Mouse (Mus musculus) limb, embryonic 14.5 days (tissue): Measurements from ENCODE around the gene Gm20820. TPM values are rescaled to one million over a fixed set of nuclear protein-coding genes. Genes with fewer than 3 reads are reported as not detected.
"Not testable (repeated sequence)": the region's sequence is repeated elsewhere in the genome, so short reads cannot be mapped to it uniquely, and the experiment has no call there.

Experiments
- ATAC-seq: fragments of 200-750 bp; cut with Nextera tagmentation; 2 replicates; pipeline ENCODE4 v1.8.0; 2017; ENCODE audit warnings: low read depth, moderate number of reproducible peaks, moderate TSS enrichment; ENCODE audit not compliant: low FRiP score
- DNase-seq: peaks from one replicate; pipeline ENCODE4 v3.0.0-alpha.2; 2015; ENCODE audit warnings: low spot score
- H3K27ac ChIP-seq: fragments of 300-500 bp; sonication (generic); replicated peaks from 2 replicates; pipeline ENCODE4 v1.5.1; 2014; ENCODE audit warnings: low read depth, mild to moderate bottlenecking, low read length, moderate library complexity, mixed read lengths
- H3K27me3 ChIP-seq: fragments of 300-500 bp; sonication (generic); 2 replicates; pipeline ENCODE4 v1.6.1; 2014; ENCODE audit warnings: low read length, mixed read lengths; ENCODE audit not compliant: control insufficient read depth, insufficient read depth
- H3K36me3 ChIP-seq: fragments of 300-500 bp; sonication (generic); 2 replicates; pipeline ENCODE4 v1.6.1; 2014; ENCODE audit warnings: mild to moderate bottlenecking, low read length, moderate library complexity, mixed read lengths; ENCODE audit not compliant: control insufficient read depth, insufficient read depth
- H3K4me1 ChIP-seq: fragments of 300-500 bp; sonication (generic); 2 replicates; pipeline ENCODE4 v1.6.1; 2014; ENCODE audit warnings: antibody characterized with exemption, low read length, mixed read lengths; ENCODE audit not compliant: control insufficient read depth, insufficient read depth
- H3K4me2 ChIP-seq: fragments of 300-500 bp; sonication (generic); replicated peaks from 2 replicates; pipeline ENCODE4 v1.6.1; 2014; ENCODE audit warnings: low read depth, mild to moderate bottlenecking, low read length, moderate library complexity; ENCODE audit not compliant: severe bottlenecking
- H3K4me3 ChIP-seq: fragments of 300-500 bp; sonication (generic); replicated peaks from 2 replicates; pipeline ENCODE4 v1.5.1; 2014; ENCODE audit warnings: low read length
- H3K9ac ChIP-seq: fragments of 300-500 bp; sonication (generic); 2 replicates; pipeline ENCODE4 v1.6.1; 2014; ENCODE audit warnings: mild to moderate bottlenecking, low read depth, low read length, moderate library complexity; ENCODE audit not compliant: severe bottlenecking
- H3K9me3 ChIP-seq: fragments of 300-500 bp; sonication (generic); 2 replicates; pipeline ENCODE4 v1.6.1; 2016; ENCODE audit warnings: low read length; ENCODE audit not compliant: control insufficient read depth
- WGBS: fragments of 180-500 bp; shearing (Covaris S2); extraction: QIAGEN DNeasy Blood & Tissue Kit; methylation state at CpG from one replicate; pipeline ENCODE4 v1.1.7; 2014; 5-methylcytosine and 5-hydroxymethylcytosine counted together
- polyA plus RNA-seq, 2 experiments: library from polyadenylated mRNA; depleted of rRNA in 1 of 2; stranded (reverse) in 1 of 2; unstranded in 1 of 2; fragments of >200 nt; fragmentation: Nextera tagmentation in 1 of 2; extraction: Ambion mirVana in 1 of 2; gene quantifications; 2 replicates each; pipeline versions ENCODE4 v1.2.1 to v1.2.3; 2012 to 2014

The Gm20820 gene
- polyA plus RNA-seq (2012; rRNA removed), result not detected in 2 replicates
- polyA plus RNA-seq (2014; fragmentation: Nextera tagmentation; extraction: Ambion mirVana), result not detected in 2 replicates

DNA sequence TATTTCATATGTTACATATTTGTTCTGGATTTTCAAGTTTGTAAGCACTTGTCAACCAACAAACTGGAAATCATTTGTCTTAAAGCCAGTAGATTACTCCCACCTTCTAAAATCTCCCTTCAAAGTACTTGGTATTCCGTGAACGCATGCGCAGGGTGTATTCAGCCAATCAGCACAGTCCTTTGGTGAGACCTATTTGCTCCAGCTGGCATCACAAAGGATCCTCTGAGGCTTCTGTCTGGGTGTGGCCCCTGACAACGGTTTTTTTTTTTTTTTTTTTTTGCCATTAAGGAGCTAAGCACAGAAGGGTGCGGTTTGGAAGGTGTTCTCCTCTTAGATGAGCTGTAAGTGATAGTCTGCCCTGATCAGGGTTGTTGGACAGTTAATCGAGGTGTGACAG lies at the start of gene Gm20820:
Gene Gm20820, plus strand, starts transcription at position 301 of the 400 bp plus-strand sequence.
- not testable (repeated sequence) for H3K27ac ChIP-seq, H3K9ac ChIP-seq, H3K9me3 ChIP-seq, H3K36me3 ChIP-seq, H3K4me3 ChIP-seq, ATAC-seq, H3K4me2 ChIP-seq, H3K27me3 ChIP-seq, DNase-seq, H3K4me1 ChIP-seq
- no CpG with 5 or more reads among the region's 6 CpGs for WGBS
